Mouse (Mus musculus): ENCODE results near the gene Arhgap15. TPM values are rescaled to one million over a fixed set of nuclear protein-coding genes. Genes with fewer than 3 reads are reported as not detected.

Arhgap15 gene
- polyA plus RNA-seq, 1 experiment = 0.20 TPM

GRCm38 (mm10) chr2:43793105-43793504, 44.5 kb downstream of the Arhgap15 start:
- TF ChIP-seq CTCF (IDR thresholded peaks at IDR 0.05; ENCODE audit: extremely low read depth, insufficient read length, insufficient replicate concordance, low read depth, low read length) (no peak), POLR2A (IDR thresholded peaks at IDR 0.05; ENCODE audit: low read depth, low read length) (no peak)
- no peaks in the 10 kb centered on the region for H3K4me1 ChIP-seq (ENCODE audit: control insufficient read depth, insufficient read depth, insufficient read length, low read length)
- no peak overlapping the region for H3K27ac ChIP-seq (ENCODE audit: insufficient read depth, low read depth, low read length)
- no peaks in the 10 kb centered on the region for H3K36me3 ChIP-seq (ENCODE audit: control insufficient read depth, insufficient read depth, low read length)
- H3K27me3 ChIP-seq (ENCODE audit: control insufficient read depth, insufficient read depth, low read length) = no peaks in the 10 kb centered on the region
- H3K4me3 ChIP-seq (ENCODE audit: low read depth, low read length) = no peak overlapping the region
- 73% methylated on average over 3 of the region's 3 CpGs for WGBS

- Histone ChIP-seq H3K4me3 (ENCODE audit: low read depth, low read length) (no peak overlapping the region), H3K4me1 (ENCODE audit: control insufficient read depth, insufficient read depth, insufficient read length, low read length) (no peaks in the 10 kb centered on the region), H3K27ac (ENCODE audit: insufficient read depth, low read depth, low read length) (no peak overlapping the region), H3K27me3 (ENCODE audit: control insufficient read depth, insufficient read depth, low read length) (no peaks in the 10 kb centered on the region), H3K36me3 (ENCODE audit: control insufficient read depth, insufficient read depth, low read length) (no peaks in the 10 kb centered on the region)
- WGBS = 79% methylated on average over 5 of the region's 5 CpGs
- no peak for TF ChIP-seq CTCF (IDR thresholded peaks at IDR 0.05; ENCODE audit: extremely low read depth, insufficient read length, insufficient replicate concordance, low read depth, low read length)
- no peak for TF ChIP-seq POLR2A (IDR thresholded peaks at IDR 0.05; ENCODE audit: low read depth, low read length)
Observed at GRCm38 (mm10) chr2:43794700-43795099, 46.1 kb downstream of the Arhgap15 start.

DNA sequence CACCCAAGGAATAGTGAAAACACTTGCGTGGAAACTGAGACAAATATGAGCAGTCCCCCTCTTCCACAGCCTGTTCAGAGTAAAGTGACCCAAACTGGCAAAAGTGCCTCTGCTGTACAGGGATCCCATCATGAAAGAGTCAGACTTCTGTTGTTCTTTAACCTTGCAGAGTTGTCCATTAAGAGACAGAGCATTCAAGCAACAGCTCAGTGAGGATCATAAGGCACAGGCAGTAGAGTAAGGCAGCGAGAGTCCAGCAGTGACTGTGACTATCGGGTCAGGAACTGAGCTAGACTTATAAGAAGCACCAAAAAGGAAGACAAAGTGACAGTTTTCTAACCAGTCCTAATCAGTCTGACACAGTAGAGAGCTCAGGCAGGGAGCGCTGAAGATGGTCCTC, 47.8 kb downstream of the Arhgap15 start:
- WGBS = 88% methylated on average over 4 of the region's 4 CpGs
- no peak overlapping the region for H3K27ac ChIP-seq (ENCODE audit: insufficient read depth, low read depth, low read length)
- H3K36me3 ChIP-seq (ENCODE audit: control insufficient read depth, insufficient read depth, low read length) = no peaks in the 10 kb centered on the region
- H3K27me3 ChIP-seq (ENCODE audit: control insufficient read depth, insufficient read depth, low read length) = no peaks in the 10 kb centered on the region
- H3K4me3 ChIP-seq (ENCODE audit: low read depth, low read length) = no peak overlapping the region
- TF ChIP-seq CTCF (IDR thresholded peaks at IDR 0.05; ENCODE audit: extremely low read depth, insufficient read length, insufficient replicate concordance, low read depth, low read length) (no peak), POLR2A (IDR thresholded peaks at IDR 0.05; ENCODE audit: low read depth, low read length) (no peak)
- no peaks in the 10 kb centered on the region for H3K4me1 ChIP-seq (ENCODE audit: control insufficient read depth, insufficient read depth, insufficient read length, low read length)

- Histone ChIP-seq H3K27me3 (ENCODE audit: control insufficient read depth, insufficient read depth, low read length) (no peaks in the 10 kb centered on the region), H3K36me3 (ENCODE audit: control insufficient read depth, insufficient read depth, low read length) (no peaks in the 10 kb centered on the region), H3K4me3 (ENCODE audit: low read depth, low read length) (no peak overlapping the region), H3K27ac (ENCODE audit: insufficient read depth, low read depth, low read length) (no peak overlapping the region), H3K4me1 (ENCODE audit: control insufficient read depth, insufficient read depth, insufficient read length, low read length) (no peaks in the 10 kb centered on the region)
- WGBS = 67% methylated on average over 4 of the region's 4 CpGs
- TF ChIP-seq POLR2A (IDR thresholded peaks at IDR 0.05; ENCODE audit: low read depth, low read length) (no peak), CTCF (IDR thresholded peaks at IDR 0.05; ENCODE audit: extremely low read depth, insufficient read length, insufficient replicate concordance, low read depth, low read length) (no peak)
Observed at GRCm38 (mm10) chr2:43805960-43806744, 57.5 kb downstream of the Arhgap15 start.

- no peak overlapping the region for H3K4me3 ChIP-seq (ENCODE audit: low read depth, low read length)
- no peaks in the 10 kb centered on the region for H3K4me1 ChIP-seq (ENCODE audit: control insufficient read depth, insufficient read depth, insufficient read length, low read length)
- no peak overlapping the region for H3K27ac ChIP-seq (ENCODE audit: insufficient read depth, low read depth, low read length)
- no peak for TF ChIP-seq POLR2A (IDR thresholded peaks at IDR 0.05; ENCODE audit: low read depth, low read length)
- TF ChIP-seq CTCF (IDR thresholded peaks at IDR 0.05; ENCODE audit: extremely low read depth, insufficient read length, insufficient replicate concordance, low read depth, low read length) = no peak
- 78% methylated on average over 12 of the region's 12 CpGs for WGBS
- no peaks in the 10 kb centered on the region for H3K27me3 ChIP-seq (ENCODE audit: control insufficient read depth, insufficient read depth, low read length)
- H3K36me3 ChIP-seq (ENCODE audit: control insufficient read depth, insufficient read depth, low read length) = no peaks in the 10 kb centered on the region
Observed at GRCm38 (mm10) chr2:43815896-43816787, 67.5 kb downstream of the Arhgap15 start.

- no peaks in the 10 kb centered on the region for H3K4me1 ChIP-seq (ENCODE audit: control insufficient read depth, insufficient read depth, insufficient read length, low read length)
- H3K36me3 ChIP-seq (ENCODE audit: control insufficient read depth, insufficient read depth, low read length) = no peaks in the 10 kb centered on the region
- TF ChIP-seq CTCF (IDR thresholded peaks at IDR 0.05; ENCODE audit: extremely low read depth, insufficient read length, insufficient replicate concordance, low read depth, low read length) (no peak), POLR2A (IDR thresholded peaks at IDR 0.05; ENCODE audit: low read depth, low read length) (no peak)
- WGBS = 77% methylated on average over 8 of the region's 8 CpGs
- no peak overlapping the region for H3K4me3 ChIP-seq (ENCODE audit: low read depth, low read length)
- H3K27ac ChIP-seq (ENCODE audit: insufficient read depth, low read depth, low read length) = no peak overlapping the region
- no peaks in the 10 kb centered on the region for H3K27me3 ChIP-seq (ENCODE audit: control insufficient read depth, insufficient read depth, low read length)
Observed at GRCm38 (mm10) chr2:43816788-43817581, 68.4 kb downstream of the Arhgap15 start.

All from small intestine, adult 2 months (tissue).